In genomic region chr9:40271075-40271474, GRCm38 (mm10) we compare ENCODE assay signal across 16 mouse cellular contexts. TPM values are rescaled to one million over a fixed set of nuclear protein-coding genes. Genes with fewer than 3 reads are reported as not detected.
DNase-seq lines count a peak whose midpoint lies in the region; ATAC-seq and TF ChIP-seq lines count a peak whose summit lies in the region.
"Had no signal": no experiment of that assay in that cellular context is flagged by ENCODE, and none has a peak within 500 bp of the region (broad histone marks: within the 10 kb centered on the region; RNA-seq: fewer than 3 reads in every experiment).

No protein-coding gene starts in this region.

- no peaks in the 10 kb centered on the region for H3K36me3 ChIP-seq in forebrain, embryonic 13.5 days (ENCODE audit: poor library complexity, severe bottlenecking)
- H3K36me3 ChIP-seq in forebrain, embryonic 11.5 days (ENCODE audit: control insufficient read depth, insufficient read depth, low read length): no peaks in the 10 kb centered on the region
- no peaks in the 10 kb centered on the region for H3K36me3 ChIP-seq in neural tube, embryonic 11.5 days (ENCODE audit: control insufficient read depth, insufficient read depth, low read length)
- H3K36me3 ChIP-seq in midbrain, embryonic 13.5 days: no peaks in the 10 kb centered on the region
- H3K36me3 ChIP-seq in kidney, adult 2 months (ENCODE audit: control insufficient read depth, insufficient read depth, low read length): no peaks in the 10 kb centered on the region
- no peaks in the 10 kb centered on the region for H3K36me3 ChIP-seq in intestine, embryonic 15.5 days
- H3K36me3 ChIP-seq: heart, embryonic 12.5 days; kidney, embryonic 15.5 days; limb, embryonic 12.5 days had no signal

- no peak for TF ChIP-seq POLR2A in kidney, adult 2 months (IDR thresholded peaks at IDR 0.05; ENCODE audit: low read depth, low read length)

- H3K4me1 ChIP-seq in forebrain, embryonic 13.5 days: peaks cover 37% of the 10 kb centered on the region
- H3K4me1 ChIP-seq in forebrain, embryonic 11.5 days (replicated peaks; ENCODE audit: control insufficient read depth, insufficient read depth, low read length): peaks cover 4% of the 10 kb centered on the region; the same call in 1 of the 2 replicates
- H3K4me1 ChIP-seq in neural tube, embryonic 11.5 days (ENCODE audit: control insufficient read depth, insufficient read depth, low read length): no peaks in the 10 kb centered on the region
- peaks cover 52% of the 10 kb centered on the region for H3K4me1 ChIP-seq in midbrain, embryonic 13.5 days (replicated peaks)
- no peaks in the 10 kb centered on the region for H3K4me1 ChIP-seq in kidney, adult 2 months (ENCODE audit: control insufficient read depth, insufficient read depth, low read length)
- H3K4me1 ChIP-seq in intestine, embryonic 15.5 days (replicated peaks): peaks cover 7% of the 10 kb centered on the region

- H3K9ac ChIP-seq in forebrain, embryonic 13.5 days: 0 out of 2 replicates have a peak overlapping the region, but pooled peaks have one; percentile 13
- H3K9ac ChIP-seq in forebrain, embryonic 11.5 days (ENCODE audit: low read length): no peak overlapping the region
- H3K9ac ChIP-seq in neural tube, embryonic 11.5 days (ENCODE audit: low read length): no peak overlapping the region
- H3K9ac ChIP-seq in midbrain, embryonic 13.5 days (replicated peaks): peak overlapping the region; percentile 79
- no peak overlapping the region for H3K9ac ChIP-seq in intestine, embryonic 15.5 days
- H3K9ac ChIP-seq: heart, embryonic 12.5 days; kidney, embryonic 15.5 days; limb, embryonic 12.5 days; liver, postnatal 0 days had no signal

- H3K4me2 ChIP-seq in forebrain, embryonic 13.5 days: peak overlapping the region; percentile 82
- H3K4me2 ChIP-seq in forebrain, embryonic 11.5 days (ENCODE audit: low read depth, low read length, severe bottlenecking): no peak overlapping the region
- 0 out of 2 replicates have a peak overlapping the region, but pooled peaks have one; percentile 9 for H3K4me2 ChIP-seq in neural tube, embryonic 11.5 days (ENCODE audit: low read depth)
- peak overlapping the region; percentile 70 for H3K4me2 ChIP-seq in midbrain, embryonic 13.5 days (replicated peaks)
- H3K4me2 ChIP-seq in intestine, embryonic 15.5 days (replicated peaks): no peak overlapping the region
- H3K4me2 ChIP-seq: heart, embryonic 12.5 days; kidney, embryonic 15.5 days; limb, embryonic 12.5 days had no signal

- H3K4me3 ChIP-seq in forebrain, embryonic 13.5 days: peak overlapping the region; percentile 55
- H3K4me3 ChIP-seq in forebrain, embryonic 11.5 days (ENCODE audit: low read depth, low read length): no peak overlapping the region
- H3K4me3 ChIP-seq in neural tube, embryonic 11.5 days (ENCODE audit: low read depth, low read length): no peak overlapping the region
- H3K4me3 ChIP-seq in midbrain, embryonic 13.5 days (replicated peaks): peak overlapping the region; percentile 55
- H3K4me3 ChIP-seq in kidney, adult 2 months (ENCODE audit: insufficient read depth, low read depth, low read length): no peak overlapping the region
- no peak overlapping the region for H3K4me3 ChIP-seq in intestine, embryonic 15.5 days (replicated peaks)
- H3K4me3 ChIP-seq: heart, embryonic 12.5 days; kidney, embryonic 15.5 days; limb, embryonic 12.5 days had no signal

- DNase-seq in forebrain, embryonic 11.5 days (ENCODE audit: low spot score): no peak
- DNase-seq in neural tube, embryonic 11.5 days (ENCODE audit: low spot score): no peak
- no peak for DNase-seq in neural tube, embryonic 10.5 days (ENCODE audit: extremely low spot score, low spot score)
- no peak for DNase-seq in adrenal gland, adult 18-20 months (ENCODE audit: low spot score in 2 of 2)
- no peak for DNase-seq in kidney, adult 2 months
- DNase-seq: adrenal gland, postnatal 36 days; cerebellum, adult 18-20 months; gastrocnemius, postnatal 14 days; layer of hippocampus, adult 9-11 months; liver, postnatal 0 days had no signal

- H3K9me3 ChIP-seq in forebrain, embryonic 13.5 days (replicated peaks): no peaks in the 10 kb centered on the region
- no peaks in the 10 kb centered on the region for H3K9me3 ChIP-seq in forebrain, embryonic 11.5 days (ENCODE audit: control insufficient read depth, low read length)
- no peaks in the 10 kb centered on the region for H3K9me3 ChIP-seq in neural tube, embryonic 11.5 days (ENCODE audit: control insufficient read depth, low read length)
- H3K9me3 ChIP-seq in midbrain, embryonic 13.5 days: no peaks in the 10 kb centered on the region
- H3K9me3 ChIP-seq in intestine, embryonic 15.5 days: no peaks in the 10 kb centered on the region
- H3K9me3 ChIP-seq: heart, embryonic 12.5 days; kidney, embryonic 15.5 days; limb, embryonic 12.5 days had no signal

- H3K27ac ChIP-seq in forebrain, embryonic 13.5 days: no peak overlapping the region
- no peak overlapping the region for H3K27ac ChIP-seq in forebrain, embryonic 11.5 days (ENCODE audit: low read depth, low read length)
- no peak overlapping the region for H3K27ac ChIP-seq in neural tube, embryonic 11.5 days (ENCODE audit: low read depth, low read length)
- H3K27ac ChIP-seq in midbrain, embryonic 13.5 days: no peak overlapping the region
- no peak overlapping the region for H3K27ac ChIP-seq in kidney, adult 2 months (ENCODE audit: insufficient read depth, low read depth, low read length)
- no peak overlapping the region for H3K27ac ChIP-seq in intestine, embryonic 15.5 days
- H3K27ac ChIP-seq: kidney, embryonic 15.5 days; limb, embryonic 12.5 days had no signal

- ATAC-seq in forebrain, embryonic 13.5 days: no peak
- ATAC-seq in forebrain, embryonic 11.5 days (replicated peaks; ENCODE audit: low FRiP score): no peak
- ATAC-seq in neural tube, embryonic 11.5 days (ENCODE audit: insufficient read depth, low FRiP score, low TSS enrichment): no peak
- ATAC-seq in midbrain, embryonic 13.5 days: no peak
- no peak for ATAC-seq in intestine, embryonic 15.5 days
- ATAC-seq: liver, postnatal 0 days had no signal

- 73% methylated on average over 3 of the region's 3 CpGs for WGBS in forebrain, embryonic 13.5 days
- 83% methylated on average over 3 of the region's 3 CpGs for whole genome bisulfite sequencing in forebrain, embryonic 11.5 days
- 75% methylated on average over 3 of the region's 3 CpGs for WGBS in neural tube, embryonic 11.5 days
- WGBS in midbrain, embryonic 13.5 days: 62% methylated on average over 3 of the region's 3 CpGs
- WGBS in kidney, adult 2 months: 65% methylated on average over 3 of the region's 3 CpGs
- 66% methylated on average over 3 of the region's 3 CpGs for WGBS in intestine, embryonic 15.5 days

- H3K27me3 ChIP-seq in forebrain, embryonic 13.5 days: no peaks in the 10 kb centered on the region
- 0 out of 2 replicates have a peak, but pooled peaks cover 7% of the 10 kb centered on the region for H3K27me3 ChIP-seq in forebrain, embryonic 11.5 days (ENCODE audit: control insufficient read depth, insufficient read depth, low read length)
- H3K27me3 ChIP-seq in neural tube, embryonic 11.5 days (ENCODE audit: control insufficient read depth, insufficient read depth, low read length): peaks cover 4% of the 10 kb centered on the region; the same call in 1 of the 2 replicates
- H3K27me3 ChIP-seq in midbrain, embryonic 13.5 days: no peaks in the 10 kb centered on the region
- 0 out of 2 replicates have a peak, but pooled peaks cover 2% of the 10 kb centered on the region for H3K27me3 ChIP-seq in kidney, adult 2 months (replicated peaks; ENCODE audit: control insufficient read depth, insufficient read depth, low read length)
- peaks cover 10% of the 10 kb centered on the region for H3K27me3 ChIP-seq in intestine, embryonic 15.5 days (replicated peaks)

- no peak for TF ChIP-seq CTCF in kidney, adult 2 months (conservative IDR thresholded peaks at IDR 0.05; ENCODE audit: insufficient read depth, insufficient read length, low read depth, low read length)

RNA-seq across cellular contexts. Expression of gene Scn3b, which starts 2.1 kb away (rescaled TPM):
- 35.7 and 45.7 TPM in 2 replicates for polyA plus RNA-seq in forebrain, embryonic 13.5 days (2015; fragmentation: Nextera tagmentation; extraction: Ambion mirVana)
- polyA plus RNA-seq in forebrain, embryonic 11.5 days (2014; fragmentation: Nextera tagmentation; extraction: Ambion mirVana): 9.7 and 10.9 TPM in 2 replicates
- polyA plus RNA-seq in neural tube, embryonic 11.5 days (2014; fragmentation: Nextera tagmentation; extraction: Ambion mirVana): 29.6 and 37.1 TPM in 2 replicates
- 86.5 and 89.4 TPM in 2 replicates for polyA plus RNA-seq in midbrain, embryonic 13.5 days (2015; fragmentation: Nextera tagmentation; extraction: Ambion mirVana)
- 1 to 10 TPM; 5.1 to 6.7 TPM for total RNA-seq in adrenal gland, adult 18-20 months (2021)
- 0.05 and 0.38 TPM in 2 replicates for polyA plus RNA-seq in kidney, adult 2 months (2012; rRNA removed)
- polyA plus RNA-seq in intestine, embryonic 15.5 days (2015; fragmentation: Nextera tagmentation; extraction: Ambion mirVana): 4.5 and 6.2 TPM in 2 replicates

Comparison
In these comparisons a context has a peak if more than half of its experiments do, and no peak if none do; other contexts are left out.
1. H3K4me2 ChIP-seq: peak in forebrain, embryonic 13.5 days (single experiment), neural tube, embryonic 11.5 days (single experiment) and midbrain, embryonic 13.5 days (single experiment); none in forebrain, embryonic 11.5 days (single experiment) and intestine, embryonic 15.5 days (single experiment).
2. H3K4me3 ChIP-seq: peak in forebrain, embryonic 13.5 days (single experiment) and midbrain, embryonic 13.5 days (single experiment); none in forebrain, embryonic 11.5 days (single experiment), neural tube, embryonic 11.5 days (single experiment), kidney, adult 2 months (single experiment) and intestine, embryonic 15.5 days (single experiment).
3. H3K9ac ChIP-seq: peak in forebrain, embryonic 13.5 days (single experiment) and midbrain, embryonic 13.5 days (single experiment); none in forebrain, embryonic 11.5 days (single experiment), neural tube, embryonic 11.5 days (single experiment) and intestine, embryonic 15.5 days (single experiment).